Mouse (Mus musculus) retina, postnatal 1 day (tissue): ENCODE results near the gene Kansl1.

Source experiments
- DNase-seq: peaks from one replicate; pipeline ENCODE4 v3.0.0-alpha.2; 2012

Kansl1 gene

DNA sequence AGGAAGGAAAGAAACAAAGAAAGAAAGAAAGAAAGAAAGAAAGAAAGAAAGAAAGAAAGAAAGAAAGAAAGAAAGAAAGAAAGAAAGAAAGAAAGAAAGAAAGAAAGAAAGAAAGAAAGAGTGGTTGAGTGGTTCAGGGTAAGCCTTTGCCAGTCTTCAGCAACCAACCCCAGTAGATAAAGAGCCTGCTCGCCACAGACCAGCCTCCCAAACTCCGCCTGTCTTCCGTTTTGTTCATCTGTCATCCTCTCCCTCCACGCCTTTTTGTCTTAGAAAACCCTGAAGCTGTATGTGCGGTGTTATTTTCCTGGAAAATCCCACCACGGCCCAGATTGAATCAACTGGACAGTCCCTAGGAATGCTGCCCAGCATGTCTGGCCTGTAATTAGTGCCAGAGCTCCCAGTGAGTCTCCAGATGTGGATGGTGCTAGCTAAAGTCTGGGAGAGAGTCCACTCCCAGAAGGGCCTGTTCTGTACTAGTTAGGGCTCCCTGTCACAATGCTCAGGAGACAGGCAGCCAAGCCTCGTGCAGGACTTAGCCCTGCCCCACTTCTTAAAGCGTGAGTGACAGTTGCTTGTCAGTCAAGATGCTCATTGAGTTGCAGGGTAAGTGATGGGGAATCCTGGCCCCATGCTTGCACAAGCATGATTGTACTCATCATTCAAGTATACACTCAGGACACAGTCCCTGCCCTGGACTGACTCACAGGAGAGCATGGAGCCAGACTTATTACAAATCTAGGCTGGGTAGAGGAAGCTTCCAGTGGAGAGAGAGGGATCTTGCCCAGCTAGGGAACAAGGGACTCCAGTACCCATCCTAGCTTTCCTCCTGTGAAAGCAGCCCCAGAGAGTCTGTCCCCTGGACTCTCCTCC lies 165.3 kb downstream of the Kansl1 start:
- DNase-seq: no peak

DNA sequence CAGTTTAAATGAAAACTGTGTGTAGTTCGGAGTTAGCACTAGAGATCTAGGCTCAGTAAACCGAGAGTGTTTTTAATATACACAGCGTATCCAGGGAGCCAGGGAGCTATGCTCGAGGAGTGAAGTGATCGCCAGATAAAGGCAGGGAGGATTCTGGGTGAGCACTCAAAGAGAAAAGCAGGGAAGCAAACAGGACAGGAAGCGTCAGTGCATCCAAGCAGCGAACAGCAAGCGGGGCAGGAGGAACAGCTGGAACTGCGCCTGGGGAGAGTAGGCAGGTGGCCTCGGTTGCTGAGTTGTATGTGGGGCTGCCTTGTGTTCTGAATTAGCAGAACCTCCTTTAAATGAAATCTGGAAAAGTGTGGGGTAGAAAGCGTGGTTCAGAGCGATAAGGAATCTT lies 166.0 kb downstream of the Kansl1 start:
- DNase-seq: peak; percentile 47

DNA sequence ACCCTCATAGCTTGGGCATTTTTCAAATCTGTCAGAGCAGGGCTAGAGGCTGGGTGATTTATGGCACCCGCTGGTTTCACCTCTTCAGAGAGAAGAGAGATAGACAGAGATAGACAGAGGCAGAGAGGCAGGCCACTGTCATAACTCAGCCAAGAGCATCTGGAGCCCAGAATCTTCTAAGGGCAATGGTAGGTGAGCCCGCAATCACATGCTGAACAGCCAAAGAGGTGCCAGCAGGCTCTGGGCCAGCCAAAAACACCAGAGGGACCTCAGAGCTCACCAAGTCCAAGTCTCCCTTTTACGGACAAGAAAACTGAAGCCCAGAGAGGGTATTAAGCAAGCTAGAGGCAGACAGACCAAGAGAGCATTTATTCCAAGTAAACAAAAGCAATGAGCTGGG lies 171.0 kb downstream of the Kansl1 start:
- no peak for DNase-seq

DNA sequence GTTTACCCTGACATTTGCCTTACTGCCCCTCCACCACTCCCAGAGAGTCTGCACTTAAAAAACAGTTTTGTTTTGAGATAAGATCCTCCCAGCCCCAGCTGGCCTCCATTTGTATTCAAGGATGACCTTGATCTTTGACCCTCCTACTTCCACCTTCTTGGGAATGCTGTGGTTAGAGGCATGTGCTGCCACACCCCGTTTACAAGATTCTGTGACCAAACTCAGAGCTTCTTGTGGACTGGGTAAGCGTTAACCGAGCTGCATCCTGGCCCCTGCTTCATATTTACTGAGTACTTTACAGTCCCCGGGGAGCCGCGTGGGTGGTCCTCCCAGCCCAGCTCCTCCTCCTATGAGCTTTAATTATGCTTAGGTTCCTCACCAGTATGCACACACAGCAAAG lies 173.0 kb downstream of the Kansl1 start:
- peak; percentile 12 for DNase-seq

DNA sequence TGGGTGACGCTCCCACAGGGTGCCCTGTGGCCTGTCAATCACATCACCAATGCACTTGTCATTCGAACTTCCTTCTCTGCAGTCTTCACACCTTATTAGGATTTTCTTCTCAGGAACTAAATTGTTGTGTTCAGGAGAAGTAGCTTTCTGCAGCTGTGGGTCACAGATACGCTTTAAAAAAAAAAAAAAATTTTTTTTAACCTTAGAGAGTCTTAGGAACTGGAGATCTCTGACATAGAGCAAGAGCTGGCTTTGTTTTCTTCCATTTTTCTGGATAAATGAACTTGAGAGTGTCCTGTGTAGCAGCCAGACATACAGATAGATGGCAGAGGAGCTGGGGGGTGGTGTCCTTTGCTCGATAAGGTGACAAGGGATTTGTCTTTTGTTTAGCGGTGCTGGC lies 173.5 kb downstream of the Kansl1 start:
- no peak for DNase-seq

DNA sequence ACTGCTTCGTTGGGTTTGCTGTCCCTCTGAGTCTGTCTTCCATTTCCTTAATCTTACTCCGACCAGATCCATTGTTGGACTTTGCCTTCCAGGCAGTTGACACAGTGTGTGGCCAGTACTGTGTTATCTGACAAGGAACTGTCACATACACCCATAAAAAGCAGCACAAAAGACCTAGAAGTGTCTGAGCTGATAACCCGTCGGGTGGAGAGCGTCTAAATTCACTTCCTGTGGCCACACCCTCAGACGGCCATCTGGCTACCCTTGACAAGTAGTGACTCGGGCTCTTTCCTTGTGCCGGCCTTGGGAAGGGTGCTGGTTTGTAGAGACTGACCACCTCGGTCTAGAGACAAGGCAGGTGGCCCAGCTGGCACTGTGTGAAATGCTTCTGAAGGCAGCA lies 175.4 kb downstream of the Kansl1 start:
- no peak for DNase-seq

DNA sequence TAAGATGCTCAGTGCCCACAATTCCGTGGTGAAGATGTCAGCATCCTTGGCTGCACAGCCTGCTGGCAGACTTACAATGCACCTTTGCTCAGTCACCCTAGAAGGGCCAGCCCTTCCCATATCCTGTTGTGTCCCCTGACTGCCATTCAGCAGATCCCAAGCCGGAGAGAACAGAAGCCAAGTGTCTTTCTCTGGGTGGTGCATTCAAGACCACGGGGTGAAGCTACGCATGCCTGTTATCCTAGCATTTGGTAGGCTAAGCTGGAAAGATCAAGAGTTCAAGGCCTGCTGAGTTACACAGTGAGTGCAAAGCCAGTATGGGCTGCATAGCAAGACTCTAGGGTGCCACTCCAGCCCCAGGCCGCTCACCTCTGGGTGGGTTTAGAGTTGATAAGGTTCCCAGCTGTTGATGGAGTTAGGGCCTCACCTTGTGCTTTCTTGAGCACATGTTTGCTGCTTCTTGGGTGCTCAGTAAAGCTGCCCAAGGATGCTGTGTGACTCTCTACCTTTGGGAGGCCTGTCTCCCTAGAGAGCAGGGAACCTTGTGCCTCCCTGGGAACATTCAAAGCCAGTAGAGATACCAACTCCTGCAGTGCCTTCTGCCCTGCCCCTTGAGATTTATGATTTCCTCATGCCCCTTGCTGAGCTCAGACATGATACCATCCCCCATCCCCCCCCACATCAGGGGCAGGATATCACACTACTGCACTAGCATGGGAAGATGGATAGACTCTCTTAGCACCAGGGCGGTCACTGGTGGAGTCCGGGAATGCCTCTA lies 176.0 kb downstream of the Kansl1 start:
- no peak for DNase-seq

DNA sequence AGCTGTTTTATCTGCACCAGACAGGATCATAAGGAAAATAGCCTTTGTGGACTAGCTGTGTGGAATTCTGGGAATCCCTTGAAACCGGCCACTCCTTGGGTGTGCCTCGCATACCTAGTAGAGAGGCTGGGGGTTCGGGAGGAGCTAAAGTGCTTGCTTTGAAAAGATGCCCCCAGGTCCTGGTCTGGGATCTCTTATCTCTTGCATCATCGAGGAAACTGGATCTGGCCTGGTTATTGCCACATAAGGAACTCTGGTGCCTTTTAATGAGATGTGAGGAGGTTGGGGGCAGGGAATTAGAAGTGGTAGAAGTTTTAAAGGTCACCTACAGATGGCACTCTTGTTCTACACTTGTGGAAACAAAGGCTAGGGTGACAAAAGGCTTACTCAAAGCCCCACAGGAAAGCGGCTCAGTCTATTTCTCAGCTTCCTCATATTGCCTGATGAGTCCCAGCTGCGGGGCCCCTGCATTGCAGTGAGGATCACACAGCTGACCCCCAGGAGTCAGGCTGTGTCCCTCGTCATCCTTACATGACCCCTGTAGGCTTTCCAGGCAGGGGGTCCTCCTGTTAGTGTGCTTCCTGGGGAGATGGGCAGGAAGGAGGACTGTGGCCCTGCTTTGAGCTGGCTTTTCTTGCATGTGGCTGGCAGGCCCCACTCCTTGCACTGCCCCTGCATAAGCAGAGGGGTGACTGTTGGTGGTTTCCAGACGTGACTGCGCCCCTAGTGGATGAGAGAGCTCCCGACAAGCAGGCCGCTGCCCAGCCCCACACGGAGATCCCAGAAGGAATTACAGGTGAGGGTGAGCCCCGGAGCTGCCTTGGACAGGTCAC lies 179.2 kb downstream of the Kansl1 start:
- peak; percentile 90 for DNase-seq

DNA sequence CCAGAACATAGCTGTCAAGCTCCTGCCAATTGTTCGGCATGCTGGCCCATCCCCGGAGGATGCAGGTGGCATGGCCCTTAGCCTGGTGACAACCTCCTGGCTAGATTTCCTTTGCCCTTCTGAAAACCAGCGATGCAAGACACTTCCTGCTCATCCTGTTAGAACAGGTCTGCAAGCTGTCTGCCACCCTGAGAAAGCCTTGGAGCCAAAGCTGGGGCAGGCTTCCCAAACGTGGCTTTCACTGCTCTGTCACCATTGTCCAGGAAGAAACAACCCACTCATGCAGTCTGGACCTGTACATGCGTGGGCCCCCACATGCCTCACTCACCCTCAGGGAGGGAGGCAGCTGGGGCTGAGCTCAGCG lies 179.8 kb downstream of the Kansl1 start:
- peak; percentile 14 for DNase-seq

DNA sequence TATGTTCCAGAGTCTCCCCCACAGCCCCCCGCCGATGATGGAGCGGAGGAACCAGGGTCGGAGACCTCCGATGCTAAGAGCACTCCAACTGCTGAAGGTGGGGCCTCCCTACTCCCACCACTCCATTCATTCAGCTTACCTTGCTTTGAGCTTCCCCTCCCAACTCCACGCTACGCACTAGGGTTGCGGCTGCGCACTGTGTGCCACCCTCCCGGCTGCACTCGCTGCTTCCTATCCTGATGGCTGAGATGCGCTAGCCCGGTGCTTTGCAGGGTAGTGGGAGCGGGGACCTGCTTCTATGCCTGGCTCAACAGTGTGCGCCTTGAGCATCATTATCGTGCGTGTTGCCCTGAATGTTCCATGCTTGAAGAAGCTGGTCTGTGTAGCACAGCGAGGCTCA lies 181.5 kb downstream of the Kansl1 start:
- DNase-seq: no peak
